Mouse (Mus musculus): Measurements from ENCODE around the gene Lima1. TPM values are rescaled to one million over a fixed set of nuclear protein-coding genes. Genes with fewer than 3 reads are reported as not detected.
"Not testable (repeated sequence)": the region's sequence is repeated elsewhere in the genome, so short reads cannot be mapped to it uniquely, and the experiment has no call there.

Gene Lima1
- polyA plus RNA-seq, 1 experiment from 2014 or later = 20.6 TPM

DNA sequence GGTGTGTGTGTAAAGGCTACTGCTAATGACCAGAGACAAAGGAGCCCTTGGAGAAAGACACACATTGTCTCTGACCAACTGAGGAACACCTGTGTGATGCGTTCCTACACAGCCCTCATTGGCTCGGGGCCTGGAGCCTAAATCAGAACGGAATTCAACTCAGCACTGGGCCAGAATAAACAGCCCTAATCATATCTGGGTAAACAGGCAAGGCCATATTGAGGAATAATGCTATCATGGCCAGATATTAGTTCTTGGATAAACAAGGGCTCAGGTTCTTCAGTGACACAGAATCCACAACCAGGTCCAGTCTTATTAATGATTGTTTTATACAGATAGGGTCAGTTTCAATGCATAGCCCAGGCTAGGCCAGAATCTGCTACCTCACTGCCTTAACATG, 84.3 kb downstream of the Lima1 start:
- H3K36me3 ChIP-seq = peaks cover 20% of the 10 kb centered on the region
- 89% methylated on average over 3 of the region's 3 CpGs for WGBS
- no peak overlapping the region for H3K27ac ChIP-seq
- H3K4me1 ChIP-seq (replicated peaks) = peaks cover 10% of the 10 kb centered on the region
- no peak overlapping the region for H3K4me2 ChIP-seq
- no peak for ATAC-seq (ENCODE audit: low FRiP score)
- H3K9me3 ChIP-seq = no peaks in the 10 kb centered on the region
- no peaks in the 10 kb centered on the region for H3K27me3 ChIP-seq
- no peak overlapping the region for H3K4me3 ChIP-seq
- H3K9ac ChIP-seq = no peak overlapping the region

DNA sequence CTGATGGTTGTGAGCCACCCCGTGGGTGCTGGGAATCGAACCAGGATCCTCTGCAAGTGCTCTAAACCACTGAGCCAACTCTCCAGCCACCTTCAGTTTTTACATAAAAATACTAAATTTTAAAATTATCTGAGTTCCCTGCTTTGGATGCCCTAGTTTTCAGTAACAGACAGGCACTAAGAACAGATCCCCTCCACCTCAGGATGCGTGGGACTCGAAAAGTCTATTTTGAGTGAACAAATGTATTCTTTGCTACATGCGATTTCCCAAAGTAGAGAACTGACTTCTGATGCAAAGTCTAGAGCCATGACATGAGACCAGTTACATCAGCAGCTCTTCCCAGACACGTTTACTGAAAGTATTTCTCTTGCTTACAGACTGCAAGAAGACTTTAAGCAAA, 84.8 kb downstream of the Lima1 start:
- no peak overlapping the region for H3K4me2 ChIP-seq
- ATAC-seq (ENCODE audit: low FRiP score) = no peak
- no peak overlapping the region for H3K4me3 ChIP-seq
- 94% methylated on average over 6 of the region's 6 CpGs for WGBS
- H3K27me3 ChIP-seq = no peaks in the 10 kb centered on the region
- no peak overlapping the region for H3K9ac ChIP-seq
- peaks cover 20% of the 10 kb centered on the region for H3K36me3 ChIP-seq
- H3K4me1 ChIP-seq (replicated peaks) = peaks cover 10% of the 10 kb centered on the region
- H3K9me3 ChIP-seq = no peaks in the 10 kb centered on the region
- no peak overlapping the region for H3K27ac ChIP-seq

DNA sequence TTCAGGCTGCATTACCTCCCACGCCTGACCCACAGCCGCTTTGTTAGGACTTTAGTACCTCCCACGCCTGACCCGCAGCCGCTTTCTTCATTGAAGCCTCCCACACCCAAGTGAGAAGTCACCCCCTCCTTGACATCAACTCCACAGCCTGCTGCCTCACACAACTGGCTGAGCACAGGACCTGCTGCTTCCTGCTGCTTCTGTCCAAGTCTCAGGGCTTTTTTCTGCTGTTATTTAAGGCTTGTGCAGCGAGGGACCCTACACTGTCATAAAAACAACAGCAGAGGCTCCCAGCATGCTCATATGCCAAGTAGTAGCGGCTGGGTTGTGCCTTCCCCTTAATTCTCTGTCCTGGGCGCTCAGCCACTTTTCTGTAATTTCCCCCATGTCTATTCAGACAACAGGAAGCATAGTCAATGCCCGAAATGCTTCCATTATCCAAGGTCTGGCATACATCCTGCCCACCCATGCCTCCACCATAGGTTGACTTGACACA, 87.6 kb downstream of the Lima1 start:
- WGBS = 57% methylated on average over 9 of the region's 9 CpGs
- H3K27ac ChIP-seq = peak overlapping the region; percentile 76
- H3K36me3 ChIP-seq = peaks cover 18% of the 10 kb centered on the region
- no peak for ATAC-seq (ENCODE audit: low FRiP score)
- H3K9me3 ChIP-seq = no peaks in the 10 kb centered on the region
- H3K9ac ChIP-seq = 0 out of 2 replicates have a peak overlapping the region, but pooled peaks have one; percentile 35
- no peaks in the 10 kb centered on the region for H3K27me3 ChIP-seq
- H3K4me1 ChIP-seq (replicated peaks) = peaks cover 10% of the 10 kb centered on the region
- H3K4me2 ChIP-seq = no peak overlapping the region
- no peak overlapping the region for H3K4me3 ChIP-seq

DNA sequence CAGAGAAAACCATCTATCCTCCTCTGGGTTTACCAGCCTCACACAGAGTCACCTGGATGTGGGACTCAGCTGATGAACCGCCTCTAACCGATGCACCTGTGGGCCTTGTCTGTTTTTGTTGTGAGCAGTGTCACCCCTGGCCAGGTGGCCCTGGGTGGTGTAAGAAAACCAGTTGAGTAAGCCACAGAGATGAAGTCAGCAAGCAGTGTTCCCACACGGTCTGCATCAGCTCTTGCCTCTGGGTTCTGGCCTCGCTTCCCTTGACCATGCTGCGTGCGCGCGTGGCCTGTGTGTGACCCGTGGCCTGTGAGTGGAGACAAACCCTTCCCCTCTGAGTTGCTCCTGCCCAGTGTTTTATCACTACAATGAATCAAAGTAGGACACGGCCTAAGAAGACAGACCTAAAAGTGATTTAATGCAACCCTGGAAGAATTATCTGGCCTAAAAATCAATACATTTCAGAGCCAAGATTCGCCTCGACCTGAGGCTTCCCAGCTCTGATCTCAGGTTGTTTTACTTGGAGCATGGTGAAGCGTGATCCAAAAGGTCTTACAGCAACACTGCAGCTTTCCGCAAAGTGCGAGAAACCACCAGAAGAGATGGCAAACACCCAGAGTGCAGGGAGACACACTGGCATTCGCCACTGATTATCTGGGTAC, 96.5 kb downstream of the Lima1 start:
- Histone ChIP-seq H3K4me2 (no peak overlapping the region), H3K4me1 (replicated peaks) (no peaks in the 10 kb centered on the region), H3K4me3 (no peak overlapping the region), H3K9ac (no peak overlapping the region), H3K27me3 (no peaks in the 10 kb centered on the region), H3K9me3 (no peaks in the 10 kb centered on the region), H3K36me3 (peaks cover 26% of the 10 kb centered on the region), H3K27ac (no peak overlapping the region)
- no peak for ATAC-seq (ENCODE audit: low FRiP score)
- WGBS = 92% methylated on average over 16 of the region's 16 CpGs

DNA sequence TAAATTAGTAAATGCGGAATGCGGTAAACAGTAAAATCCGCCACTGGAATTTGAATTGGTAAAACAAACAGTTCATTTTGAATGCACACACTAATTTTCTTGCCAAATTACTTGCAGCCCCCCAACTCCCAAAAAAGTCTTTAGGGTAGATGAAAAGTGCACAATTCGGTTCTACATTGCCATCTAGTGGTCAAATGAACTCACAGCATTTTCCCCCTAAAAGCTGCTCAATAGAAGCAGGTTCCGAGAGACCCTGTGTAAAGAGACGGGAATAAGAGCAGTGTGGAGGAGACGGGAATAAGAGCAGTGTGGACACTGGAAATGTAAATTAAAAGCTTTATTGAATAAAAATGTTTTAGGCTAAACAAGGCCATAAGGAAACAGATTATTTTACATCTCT, 97.1 kb downstream of the Lima1 start:
- H3K27me3 ChIP-seq = no peaks in the 10 kb centered on the region
- no peak overlapping the region for H3K27ac ChIP-seq
- no peaks in the 10 kb centered on the region for H3K4me1 ChIP-seq (replicated peaks)
- no peak overlapping the region for H3K9ac ChIP-seq
- H3K36me3 ChIP-seq = peaks cover 22% of the 10 kb centered on the region
- no peak overlapping the region for H3K4me2 ChIP-seq
- no peak overlapping the region for H3K4me3 ChIP-seq
- no peaks in the 10 kb centered on the region for H3K9me3 ChIP-seq
- no peak for ATAC-seq (ENCODE audit: low FRiP score)
- 25% methylated on average over 7 of the region's 7 CpGs for WGBS

DNA sequence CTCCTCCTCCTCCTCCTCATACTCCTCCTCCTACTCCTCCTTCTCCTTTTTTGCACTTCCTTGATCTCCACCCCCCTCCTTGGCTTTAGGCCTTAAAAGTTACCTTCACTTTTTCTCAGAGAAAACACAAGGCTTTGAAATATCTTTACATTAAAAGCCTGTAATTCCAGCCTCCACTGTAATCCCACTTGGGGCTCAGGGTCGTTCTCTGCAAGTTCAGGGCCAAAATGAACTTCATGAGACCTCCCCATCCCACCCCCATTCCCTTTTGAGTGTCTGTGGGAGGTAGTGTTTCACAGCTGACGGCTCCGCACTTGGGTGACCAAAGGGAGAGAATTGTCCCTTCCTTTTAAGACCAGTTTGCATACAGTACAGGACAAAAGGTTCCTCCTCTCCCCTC, 102.3 kb downstream of the Lima1 start:
- H3K27ac ChIP-seq = peak overlapping the region; percentile 58; the same call in 1 of the 2 replicates
- peak overlapping the region; percentile 80 for H3K4me3 ChIP-seq
- no peaks in the 10 kb centered on the region for H3K36me3 ChIP-seq
- no peaks in the 10 kb centered on the region for H3K27me3 ChIP-seq
- H3K4me1 ChIP-seq (replicated peaks) = peaks cover 19% of the 10 kb centered on the region
- no peak overlapping the region for H3K9ac ChIP-seq
- no peak overlapping the region for H3K4me2 ChIP-seq
- H3K9me3 ChIP-seq = no peaks in the 10 kb centered on the region
- WGBS = 22% methylated on average over 3 of the region's 3 CpGs
- no peak for ATAC-seq (ENCODE audit: low FRiP score)

DNA sequence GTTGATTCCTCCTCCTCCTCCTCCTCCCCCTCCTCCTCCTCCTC, 102.6 kb downstream of the Lima1 start, which contains the start of gene Cers5:
TSS of gene Cers5 (minus strand) at position 5 of the 44 bp plus-strand sequence.
- not testable (repeated sequence) for H3K27me3 ChIP-seq; ATAC-seq (ENCODE audit: low FRiP score); H3K36me3 ChIP-seq; H3K9me3 ChIP-seq
- H3K27ac ChIP-seq = peak within 1 kb of the TSS; percentile 96
- H3K4me1 ChIP-seq (replicated peaks) = peaks cover 19% of the 10 kb centered on the region
- H3K4me3 ChIP-seq = peak within 1 kb of the TSS; percentile 80
- H3K9ac ChIP-seq = peak within 1 kb of the TSS; percentile 91
- H3K4me2 ChIP-seq = peak within 1 kb of the TSS; percentile 86

DNA sequence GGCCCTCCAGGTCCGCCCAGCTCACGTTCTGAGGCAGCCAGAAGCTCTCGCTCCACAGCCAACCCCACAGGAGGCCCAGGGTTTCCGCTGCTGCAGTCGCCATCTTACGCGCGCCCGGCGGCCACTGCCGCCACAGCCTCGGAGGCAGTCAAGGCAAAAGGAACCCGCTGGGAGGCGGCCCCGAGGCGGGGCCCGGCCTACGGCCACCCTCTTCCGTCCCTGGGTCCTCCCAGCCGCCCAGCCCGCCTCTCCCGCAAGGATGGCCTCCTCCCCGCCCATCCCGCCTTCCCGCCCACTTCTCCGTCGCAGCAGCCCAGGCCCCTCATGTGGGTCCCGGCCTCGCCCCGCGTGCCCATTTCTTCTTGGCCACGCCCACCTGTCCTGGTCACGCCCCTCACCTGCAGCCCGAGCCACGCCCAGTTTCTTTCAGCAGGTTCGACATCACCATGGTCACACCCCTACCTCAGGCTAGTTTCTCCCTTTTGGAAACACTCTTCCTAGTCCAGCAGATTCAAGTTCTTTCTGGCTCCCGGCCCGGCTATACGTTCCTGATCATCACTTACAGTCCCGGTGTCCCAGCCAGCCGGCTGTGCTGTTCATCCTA, 102.9 kb downstream of the Lima1 start:
- no peaks in the 10 kb centered on the region for H3K9me3 ChIP-seq
- peak overlapping the region; percentile 86 for H3K4me2 ChIP-seq
- under 1% methylated on average over 38 of the region's 41 CpGs for WGBS
- peak overlapping the region; percentile 80 for H3K4me3 ChIP-seq
- H3K9ac ChIP-seq = peak overlapping the region; percentile 91
- no peaks in the 10 kb centered on the region for H3K27me3 ChIP-seq
- peak; percentile 87 for ATAC-seq (ENCODE audit: low FRiP score)
- H3K4me1 ChIP-seq (replicated peaks) = peaks cover 19% of the 10 kb centered on the region
- no peaks in the 10 kb centered on the region for H3K36me3 ChIP-seq
- H3K27ac ChIP-seq = peak overlapping the region; percentile 96

DNA sequence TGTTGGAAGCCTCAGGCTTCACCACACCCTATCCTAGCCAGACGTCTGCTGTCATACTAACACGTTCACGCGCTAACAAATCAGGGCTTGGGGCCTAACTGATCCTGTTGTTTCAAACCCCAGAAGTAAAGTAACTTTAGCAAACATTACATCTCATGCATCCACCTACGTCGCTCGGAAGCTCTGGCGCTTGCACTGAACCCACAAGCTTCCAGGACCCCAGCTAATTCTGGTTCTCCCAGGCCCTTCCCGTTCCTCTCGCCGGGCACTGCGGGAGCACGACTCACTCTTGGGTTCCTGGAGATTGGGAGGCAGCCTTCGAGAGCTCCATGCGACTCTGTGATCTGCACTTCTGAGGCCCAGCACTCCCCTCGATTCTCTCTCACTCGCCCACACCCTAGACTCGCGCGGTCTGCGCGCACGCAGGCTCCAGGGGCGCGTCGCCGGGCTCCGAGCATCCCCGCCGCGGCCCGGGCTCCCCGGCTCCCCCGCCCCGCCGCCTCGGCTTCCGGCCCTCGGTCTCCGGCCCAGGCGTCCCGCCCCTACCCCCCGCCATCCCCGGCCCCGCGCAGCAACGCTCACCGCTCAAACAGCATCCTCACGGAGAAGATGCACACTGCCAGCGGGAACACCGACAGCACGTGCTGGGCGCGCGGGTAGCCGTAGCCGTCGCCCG, 103.5 kb downstream of the Lima1 start:
- Histone ChIP-seq H3K4me3 (peak overlapping the region; percentile 80), H3K27ac (peak overlapping the region; percentile 96), H3K9me3 (no peaks in the 10 kb centered on the region), H3K36me3 (no peaks in the 10 kb centered on the region), H3K4me2 (peak overlapping the region; percentile 86), H3K9ac (peak overlapping the region; percentile 91), H3K4me1 (replicated peaks) (peaks cover 19% of the 10 kb centered on the region), H3K27me3 (no peaks in the 10 kb centered on the region)
- peak; percentile 77 for ATAC-seq (ENCODE audit: low FRiP score)
- WGBS = under 1% methylated on average over 58 of the region's 59 CpGs

DNA sequence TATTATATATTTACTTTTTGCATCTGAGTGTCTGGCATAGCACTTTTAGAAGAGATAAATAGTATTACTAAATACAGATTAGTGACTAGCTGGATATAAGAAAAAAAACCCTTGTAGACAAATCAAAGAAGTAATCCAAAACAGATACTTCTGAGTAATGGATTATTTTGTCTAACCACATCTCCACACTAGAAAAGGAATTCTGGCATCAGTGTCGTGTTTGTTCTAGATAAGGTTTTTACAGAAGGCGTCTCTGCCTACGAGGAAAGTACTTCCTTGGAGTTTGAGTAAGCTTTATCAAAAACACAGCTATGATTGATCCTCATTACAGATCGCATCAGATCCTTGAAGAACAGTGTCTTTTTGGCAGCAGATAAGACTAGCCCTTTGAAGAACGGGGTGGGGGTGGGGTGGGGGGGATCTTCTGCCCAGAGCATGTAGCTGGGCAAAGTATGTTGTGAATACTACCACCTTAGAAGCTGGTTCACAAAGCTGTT, 104.2 kb downstream of the Lima1 start:
- H3K9me3 ChIP-seq = no peaks in the 10 kb centered on the region
- H3K27me3 ChIP-seq = no peaks in the 10 kb centered on the region
- peak overlapping the region; percentile 91 for H3K9ac ChIP-seq
- peaks cover 19% of the 10 kb centered on the region for H3K4me1 ChIP-seq (replicated peaks)
- 39% methylated on average over 5 of the region's 5 CpGs for WGBS
- no peaks in the 10 kb centered on the region for H3K36me3 ChIP-seq
- ATAC-seq (ENCODE audit: low FRiP score) = no peak
- peak overlapping the region; percentile 86 for H3K4me2 ChIP-seq
- peak overlapping the region; percentile 96 for H3K27ac ChIP-seq
- peak overlapping the region; percentile 80 for H3K4me3 ChIP-seq

DNA sequence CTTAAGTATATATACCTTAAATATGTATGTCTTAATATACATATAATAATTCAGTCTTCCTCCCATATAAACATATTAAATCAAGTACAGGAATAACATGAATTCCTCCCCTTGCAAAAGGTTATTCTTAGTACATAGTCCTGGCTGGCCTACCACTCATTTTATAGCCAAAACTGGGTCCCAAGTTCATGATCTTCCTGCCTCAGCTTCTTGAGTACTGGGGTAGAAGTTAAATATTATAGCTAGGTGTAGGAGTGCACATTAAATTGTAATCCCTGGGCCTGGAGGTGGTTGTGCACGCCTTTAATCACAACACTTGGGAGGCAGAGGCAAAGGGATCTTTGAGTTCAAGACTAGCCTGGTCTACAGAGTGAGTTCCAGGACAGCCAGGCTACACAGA, 106.5 kb downstream of the Lima1 start:
- Histone ChIP-seq H3K4me1 (replicated peaks) (peaks cover 19% of the 10 kb centered on the region), H3K4me3 (no peak overlapping the region), H3K36me3 (peaks cover 8% of the 10 kb centered on the region), H3K9me3 (no peaks in the 10 kb centered on the region), H3K27me3 (no peaks in the 10 kb centered on the region), H3K9ac (no peak overlapping the region), H3K27ac (no peak overlapping the region), H3K4me2 (no peak overlapping the region)
- no peak for ATAC-seq (ENCODE audit: low FRiP score)
- 94% methylated on average over 1 of the region's 1 CpGs for WGBS

DNA sequence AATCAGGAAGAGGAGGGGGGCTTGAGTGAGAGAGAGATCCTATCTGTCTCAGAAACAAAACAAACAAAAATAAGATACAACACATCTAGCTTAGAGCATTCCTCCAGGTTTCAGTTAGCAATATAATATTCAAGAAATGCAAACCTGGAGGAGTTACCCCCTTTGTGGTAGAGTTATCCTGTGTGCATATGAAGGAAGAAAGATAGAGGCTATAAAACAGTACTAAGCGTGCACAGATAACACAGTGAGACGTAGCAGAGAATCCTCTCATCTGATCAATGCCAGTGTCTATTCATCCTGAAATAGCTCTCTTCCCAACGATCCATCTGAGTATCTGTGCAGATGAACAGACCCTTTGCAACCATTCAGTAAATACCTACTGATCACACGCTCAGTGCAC, 107.8 kb downstream of the Lima1 start:
- no peaks in the 10 kb centered on the region for H3K27me3 ChIP-seq
- no peak overlapping the region for H3K4me2 ChIP-seq
- peaks cover 19% of the 10 kb centered on the region for H3K4me1 ChIP-seq (replicated peaks)
- peaks cover 8% of the 10 kb centered on the region for H3K36me3 ChIP-seq
- H3K9ac ChIP-seq = no peak overlapping the region
- 85% methylated on average over 4 of the region's 4 CpGs for WGBS
- H3K27ac ChIP-seq = no peak overlapping the region
- no peak overlapping the region for H3K4me3 ChIP-seq
- no peak for ATAC-seq (ENCODE audit: low FRiP score)
- H3K9me3 ChIP-seq = no peaks in the 10 kb centered on the region

DNA sequence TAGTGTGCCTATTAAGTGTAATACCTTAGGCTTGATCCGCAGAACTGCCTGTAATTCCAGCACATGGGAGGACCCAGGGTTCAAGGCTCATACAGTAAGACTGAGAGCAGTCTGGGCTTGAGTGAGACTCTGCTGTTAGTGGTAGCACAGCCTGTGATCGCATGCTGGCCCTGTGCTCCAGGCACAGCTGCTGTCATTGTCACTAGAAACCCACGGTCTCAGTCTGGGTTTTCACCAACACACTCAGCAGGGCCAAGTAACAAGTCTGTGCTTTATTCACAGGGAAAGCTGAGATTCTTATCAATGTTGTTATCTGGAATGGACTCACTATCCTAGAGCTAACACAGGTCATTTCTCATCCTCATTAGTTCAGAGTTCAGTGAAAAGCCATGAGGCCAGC, 121.1 kb downstream of the Lima1 start:
- Histone ChIP-seq H3K4me1 (replicated peaks) (peaks cover 13% of the 10 kb centered on the region; the same call in 1 of the 2 replicates), H3K4me3 (no peak overlapping the region), H3K9ac (no peak overlapping the region), H3K36me3 (peaks cover 7% of the 10 kb centered on the region), H3K27ac (no peak overlapping the region), H3K4me2 (no peak overlapping the region), H3K9me3 (no peaks in the 10 kb centered on the region), H3K27me3 (no peaks in the 10 kb centered on the region)
- 71% methylated on average over 3 of the region's 3 CpGs for WGBS
- no peak for ATAC-seq (ENCODE audit: low FRiP score)
